Mouse (Mus musculus) liver, adult 2 months (tissue): ENCODE data around the gene Fam129a.

Experiments used
- CTCF ChIP-seq: fragments of 200-500 bp; IDR thresholded peaks from 2 replicates; pipeline ENCODE4 v1.5.1; 2011; ENCODE audit warnings: low read depth, low read length, control low read depth
- POLR2A ChIP-seq: fragments of 200-500 bp; IDR thresholded peaks from 2 replicates; pipeline ENCODE4 v1.6.1; 2011; ENCODE audit warnings: low read length, control low read depth; ENCODE audit not compliant: insufficient read depth; ENCODE audit errors: extremely low read depth

GRCm38 (mm10) chr1:151572601-151573320, 1.8 kb downstream of the Fam129a start:
- TF ChIP-seq POLR2A: no peak
- TF ChIP-seq CTCF: no peak
